Mouse (Mus musculus) limb, embryonic 11.5 days (tissue): ENCODE data around the gene Nek5. TPM values are rescaled to one million over a fixed set of nuclear protein-coding genes. Genes with fewer than 3 reads are reported as not detected.

ENCODE experiments used
- ATAC-seq: fragments of 200-750 bp; cut with Nextera tagmentation; 2 replicates; pipeline ENCODE4 v1.8.0; 2017; ENCODE audit warnings: low read depth; ENCODE audit not compliant: insufficient number of reproducible peaks, low FRiP score, low TSS enrichment
- DNase-seq: peaks from one replicate; pipeline ENCODE4 v3.0.0-alpha.2; 2015; ENCODE audit warnings: low spot score
- H3K27ac ChIP-seq: fragments of 300-500 bp; sonication (generic); replicated peaks from 2 replicates; pipeline ENCODE4 v1.5.1; 2014; ENCODE audit warnings: low read depth, mild to moderate bottlenecking, low read length
- H3K27me3 ChIP-seq: fragments of 300-500 bp; sonication (generic); 2 replicates; pipeline ENCODE4 v1.6.1; 2014; ENCODE audit warnings: mild to moderate bottlenecking, low read length, mixed read lengths; ENCODE audit not compliant: control insufficient read depth, insufficient read depth
- H3K36me3 ChIP-seq: fragments of 300-500 bp; sonication (generic); 2 replicates; pipeline ENCODE4 v1.6.1; 2014; ENCODE audit warnings: mild to moderate bottlenecking, low read length, moderate library complexity, mixed read lengths; ENCODE audit not compliant: control insufficient read depth, insufficient read depth
- H3K4me1 ChIP-seq: fragments of 300-500 bp; sonication (generic); 2 replicates; pipeline ENCODE4 v1.6.1; 2014; ENCODE audit warnings: low read length, mixed read lengths; ENCODE audit not compliant: control insufficient read depth, insufficient read depth
- H3K4me2 ChIP-seq: fragments of 300-500 bp; sonication (generic); 2 replicates; pipeline ENCODE4 v1.6.1; 2014; ENCODE audit warnings: low read depth, mild to moderate bottlenecking, moderate library complexity; ENCODE audit not compliant: severe bottlenecking
- H3K4me3 ChIP-seq: fragments of 300-500 bp; sonication (generic); 2 replicates; pipeline ENCODE4 v1.5.1; 2014; ENCODE audit warnings: low read depth, low read length
- H3K9ac ChIP-seq: fragments of 300-500 bp; sonication (generic); 2 replicates; pipeline ENCODE4 v1.6.1; 2014; ENCODE audit warnings: mild to moderate bottlenecking, low read length
- H3K9me3 ChIP-seq: fragments of 300-500 bp; sonication (generic); 2 replicates; pipeline ENCODE4 v1.6.1; 2016; ENCODE audit warnings: low read length; ENCODE audit not compliant: control insufficient read depth
- WGBS: fragments of 180-500 bp; shearing (Covaris S2); extraction: QIAGEN DNeasy Blood & Tissue Kit; methylation state at CpG from one replicate; pipeline ENCODE4 v1.1.7; 2014; 5-methylcytosine and 5-hydroxymethylcytosine counted together
- polyA plus RNA-seq: library from polyadenylated mRNA; unstranded; fragments of >200 nt; fragmentation: Nextera tagmentation; extraction: Ambion mirVana; gene quantifications from 2 replicates; pipeline ENCODE4 v1.2.1, GENCODE M21; 2014

The Nek5 gene
- polyA plus RNA-seq, 1 experiment from 2014 or later: not detected

DNA sequence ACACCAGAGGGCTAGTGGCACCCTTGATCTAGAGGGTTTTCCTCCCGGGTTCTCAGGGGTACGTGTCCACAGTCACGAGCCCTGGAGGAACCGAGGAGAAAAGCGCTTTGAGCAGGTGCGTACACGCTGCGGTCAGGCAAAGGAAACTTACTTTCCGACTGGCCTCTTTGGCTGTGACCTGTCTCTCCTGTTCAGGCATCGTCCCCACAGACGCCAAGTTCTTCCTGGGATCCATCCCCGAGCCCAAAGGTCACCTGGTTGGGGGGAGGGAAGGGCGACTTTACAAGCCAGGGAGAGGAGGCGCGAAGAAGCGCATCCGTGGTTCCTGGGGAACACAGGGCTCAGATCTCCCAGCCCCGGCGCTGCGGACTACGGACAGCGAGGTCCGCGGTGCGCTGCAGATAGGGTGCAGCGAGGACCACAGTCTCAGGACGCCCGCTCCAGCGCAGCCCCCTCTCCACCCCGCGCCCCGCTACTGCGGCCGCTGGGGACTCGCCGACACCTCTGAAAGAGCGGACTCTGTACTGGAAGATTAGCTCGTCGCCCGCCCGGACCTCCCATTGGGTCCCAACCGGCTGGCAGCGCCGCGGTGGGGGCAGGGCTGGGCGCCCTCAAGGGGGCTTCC is 64.9 kb downstream of the Nek5 start, which contains the start of gene Atp7b:
TSS of gene Atp7b (minus strand) at position 485 of the 625 bp plus-strand sequence.
- WGBS: under 1% methylated on average over 43 of the region's 46 CpGs
- DNase-seq: peak; percentile 61

DNA sequence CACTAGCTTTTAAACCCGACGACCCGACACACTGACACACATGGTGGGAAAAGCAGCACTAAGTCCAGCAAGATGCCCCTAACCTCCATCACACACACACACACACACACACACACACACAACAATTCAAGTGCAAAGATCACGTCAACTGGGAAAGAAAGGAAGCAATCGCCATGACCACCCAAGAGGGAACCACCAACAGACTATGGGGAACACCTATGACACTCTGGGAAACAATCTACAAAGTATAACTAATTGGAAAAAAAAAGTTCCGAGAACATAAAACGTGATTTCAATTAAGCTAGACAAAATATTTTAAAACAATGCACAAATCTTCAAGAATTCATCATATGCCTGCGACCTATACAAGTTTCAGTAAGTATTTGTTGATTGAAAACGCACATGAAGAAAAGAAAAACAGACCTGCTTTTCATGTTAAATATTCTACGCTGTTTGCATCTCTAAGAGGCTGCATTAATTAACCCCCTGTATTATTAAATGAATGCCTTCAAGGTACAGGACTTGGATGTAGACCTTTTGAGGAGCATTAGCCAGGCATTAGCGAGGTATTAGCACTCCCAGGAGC is 65.6 kb downstream of the Nek5 start:
- ATAC-seq: no peak
- no peak overlapping the region for H3K27ac ChIP-seq
- no peak overlapping the region for H3K9ac ChIP-seq

More for the DNA sequence above, 64.9 kb downstream of the Nek5 start, which contains the start of gene Atp7b:
- Histone ChIP-seq H3K9me3 (no peaks in the 10 kb centered on the region), H3K4me2 (peak within 1 kb of the TSS; percentile 93), H3K4me3 (peak within 1 kb of the TSS; percentile 71), H3K9ac (peak within 1 kb of the TSS; percentile 63), H3K27me3 (peaks cover 10% of the 10 kb centered on the region), H3K4me1 (no peaks in the 10 kb centered on the region), H3K27ac (no peak within 1 kb of the TSS), H3K36me3 (no peaks in the 10 kb centered on the region; the same call in 1 of the 2 replicates)
- peak; percentile 88 for ATAC-seq

DNA sequence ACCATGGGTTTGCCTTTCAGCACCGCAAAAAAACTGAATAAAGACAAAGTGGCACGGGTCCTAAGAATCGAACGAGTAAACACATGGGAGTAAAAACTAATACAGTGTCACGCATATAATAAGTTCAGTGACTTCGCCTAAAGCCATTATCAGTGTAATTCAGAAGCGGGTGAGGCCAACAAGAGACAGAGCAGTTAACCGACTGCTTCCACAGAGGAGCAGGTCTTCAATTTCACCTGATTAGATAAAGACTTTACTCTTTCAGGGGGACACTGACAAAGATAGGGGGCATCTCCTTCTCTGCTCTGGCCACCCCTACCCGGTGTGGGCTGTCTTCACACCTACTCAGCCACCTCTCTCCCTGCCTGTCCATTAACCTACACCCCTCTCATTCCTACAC is 66.5 kb downstream of the Nek5 start:
- WGBS: 78% methylated on average over 9 of the region's 9 CpGs
- no peak overlapping the region for H3K9ac ChIP-seq
- H3K4me2 ChIP-seq: no peak overlapping the region
- H3K4me3 ChIP-seq: no peak overlapping the region
- no peak overlapping the region for H3K27ac ChIP-seq
- H3K4me1 ChIP-seq: no peaks in the 10 kb centered on the region
- no peaks in the 10 kb centered on the region for H3K9me3 ChIP-seq
- no peaks in the 10 kb centered on the region for H3K36me3 ChIP-seq
- ATAC-seq (no peak), DNase-seq (no peak)
- H3K27me3 ChIP-seq: peaks cover 10% of the 10 kb centered on the region

More for the DNA sequence above, 65.6 kb downstream of the Nek5 start:
- no peak for DNase-seq
- Histone ChIP-seq H3K4me1 (no peaks in the 10 kb centered on the region), H3K9me3 (no peaks in the 10 kb centered on the region), H3K27me3 (peaks cover 10% of the 10 kb centered on the region), H3K4me3 (peak overlapping the region; percentile 71), H3K36me3 (no peaks in the 10 kb centered on the region), H3K4me2 (peak overlapping the region; percentile 93)
- WGBS: 44% methylated on average over 11 of the region's 11 CpGs

DNA sequence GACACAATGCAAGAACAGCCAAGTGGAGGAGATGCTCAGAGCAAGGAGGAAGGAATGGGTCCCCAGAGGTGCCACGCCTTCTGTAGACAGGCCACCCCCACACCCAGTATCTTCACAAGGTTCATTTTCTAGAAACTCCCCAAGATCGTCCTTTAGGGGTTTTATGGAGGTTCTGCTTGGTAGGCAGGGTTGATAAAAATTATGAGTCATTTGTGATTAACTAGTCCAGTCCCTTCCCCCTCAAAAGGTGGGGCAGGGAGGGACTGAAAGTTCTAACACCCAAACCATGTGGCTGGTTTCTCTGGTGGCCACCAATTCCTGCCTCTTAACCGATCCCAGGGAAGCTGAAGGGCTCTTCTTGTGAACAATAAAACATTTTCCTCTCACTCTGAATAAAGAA is 68.0 kb downstream of the Nek5 start:
- no peak for ATAC-seq
- no peak overlapping the region for H3K9ac ChIP-seq
- DNase-seq: no peak
- H3K27me3 ChIP-seq: peaks cover 10% of the 10 kb centered on the region
- no peak overlapping the region for H3K4me3 ChIP-seq
- no peak overlapping the region for H3K27ac ChIP-seq
- no peaks in the 10 kb centered on the region for H3K4me1 ChIP-seq
- no peak overlapping the region for H3K4me2 ChIP-seq
- WGBS: 75% methylated on average over 3 of the region's 3 CpGs
- H3K36me3 ChIP-seq: no peaks in the 10 kb centered on the region
- H3K9me3 ChIP-seq: no peaks in the 10 kb centered on the region

DNA sequence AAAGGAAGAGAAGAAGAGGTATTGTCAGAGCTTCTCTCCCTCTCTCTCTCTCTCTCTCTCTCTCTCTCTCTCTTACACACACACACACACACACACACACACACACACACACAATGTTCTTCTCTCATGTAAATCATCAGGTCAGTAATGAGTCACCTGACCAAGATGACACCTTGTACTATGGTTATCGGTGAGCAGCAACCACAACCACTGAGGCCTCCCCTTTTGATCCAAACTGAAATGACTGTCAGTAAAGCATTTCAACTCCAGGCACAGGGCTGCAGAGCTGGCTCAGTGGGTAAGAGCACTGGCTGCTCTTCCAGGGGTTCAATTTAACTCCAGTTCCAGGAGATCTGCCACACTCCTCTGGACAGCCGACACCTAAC is 69.4 kb downstream of the Nek5 start:
- no peak overlapping the region for H3K4me2 ChIP-seq
- H3K4me1 ChIP-seq: no peaks in the 10 kb centered on the region
- WGBS: 93% methylated on average over 2 of the region's 2 CpGs
- no peak for DNase-seq
- no peak overlapping the region for H3K4me3 ChIP-seq
- no peak overlapping the region for H3K9ac ChIP-seq
- H3K9me3 ChIP-seq: no peaks in the 10 kb centered on the region
- ATAC-seq: no peak
- H3K36me3 ChIP-seq: no peaks in the 10 kb centered on the region
- no peak overlapping the region for H3K27ac ChIP-seq
- H3K27me3 ChIP-seq: peaks cover 10% of the 10 kb centered on the region

DNA sequence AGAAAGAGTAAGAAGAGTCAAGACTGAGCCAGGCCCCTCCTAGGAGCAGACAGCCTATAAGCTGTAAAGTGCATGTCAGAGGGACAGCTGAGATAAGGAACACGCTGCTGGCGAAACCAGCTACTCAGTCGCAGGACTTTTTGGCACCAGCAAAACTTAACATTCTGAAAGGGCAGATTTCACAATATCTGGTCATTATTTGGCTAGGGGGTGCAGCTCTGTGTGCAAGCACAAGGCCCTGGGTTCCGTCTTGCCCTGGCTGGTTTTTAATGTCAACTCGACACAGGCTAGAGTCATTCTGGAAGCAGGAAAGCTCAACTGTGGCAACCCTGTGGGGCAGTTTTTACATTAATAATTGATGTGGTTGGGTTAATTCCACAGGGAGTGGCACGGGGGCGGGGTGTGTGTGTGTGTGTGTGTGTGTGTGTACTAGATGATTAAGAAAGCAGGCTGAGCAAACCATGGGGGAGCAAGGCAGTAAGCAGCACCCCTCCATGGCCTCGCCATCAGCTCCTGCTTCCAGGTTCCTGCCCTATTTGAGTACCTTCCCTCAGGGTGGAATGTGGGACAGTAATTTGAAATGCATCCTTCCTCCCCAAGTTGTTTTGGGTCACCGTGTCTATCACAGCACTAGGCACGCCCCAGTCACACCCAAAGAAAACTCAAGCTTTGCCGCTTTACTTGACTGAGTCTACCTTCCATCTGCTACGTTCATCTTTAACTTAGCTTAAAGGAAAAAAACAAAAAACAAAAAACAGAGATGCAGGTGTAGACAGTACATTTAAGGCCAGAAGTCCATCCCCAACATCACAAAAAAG is 70.0 kb downstream of the Nek5 start:
- no peak for ATAC-seq
- no peak for DNase-seq

DNA sequence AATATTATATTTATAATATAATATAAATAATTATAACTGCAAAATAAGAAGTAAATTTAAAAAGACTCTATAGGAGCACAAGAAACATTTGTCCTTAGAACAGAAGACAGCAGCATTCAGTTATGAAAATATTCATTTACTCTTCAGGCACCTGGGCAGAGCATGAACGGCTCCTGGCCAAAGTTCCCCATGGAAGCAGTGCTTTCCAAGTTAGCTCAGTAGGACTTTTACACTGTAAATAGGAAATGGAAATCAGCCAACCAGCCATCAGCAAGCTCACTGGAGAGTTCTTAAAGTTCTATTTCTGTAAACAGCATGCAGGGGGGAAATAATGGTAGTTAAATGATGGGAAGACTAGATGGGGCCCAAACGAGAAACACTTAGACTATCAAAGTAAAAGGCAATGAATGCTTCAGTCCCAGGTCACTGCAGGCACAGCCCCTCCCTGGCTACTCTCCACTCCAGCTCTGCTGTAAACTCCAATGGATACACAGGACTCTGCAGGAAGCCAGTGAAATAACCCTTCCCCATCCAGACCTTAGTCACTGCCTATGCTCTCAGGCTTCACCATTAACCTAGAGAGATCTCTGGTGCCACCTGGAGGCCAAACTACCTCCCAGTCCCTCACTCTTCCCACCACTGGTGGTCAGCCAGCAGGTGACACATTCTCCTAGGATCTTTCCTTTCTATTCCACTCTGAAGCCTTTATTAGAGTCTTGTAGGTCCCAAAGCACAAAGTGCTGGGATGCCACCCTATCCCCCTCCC is 77.0 kb downstream of the Nek5 start:
- ATAC-seq (peak; percentile 62), DNase-seq (peak; percentile 65)
- Histone ChIP-seq H3K27ac (no peak overlapping the region), H3K36me3 (no peaks in the 10 kb centered on the region), H3K27me3 (no peaks in the 10 kb centered on the region), H3K4me1 (no peaks in the 10 kb centered on the region), H3K4me2 (no peak overlapping the region), H3K9ac (no peak overlapping the region), H3K9me3 (no peaks in the 10 kb centered on the region), H3K4me3 (no peak overlapping the region)
- 70% methylated on average over 2 of the region's 2 CpGs for WGBS

More for the DNA sequence above, 70.0 kb downstream of the Nek5 start:
- Histone ChIP-seq H3K9ac (no peak overlapping the region), H3K27me3 (peaks cover 10% of the 10 kb centered on the region), H3K27ac (no peak overlapping the region), H3K36me3 (no peaks in the 10 kb centered on the region), H3K4me1 (no peaks in the 10 kb centered on the region), H3K9me3 (no peaks in the 10 kb centered on the region), H3K4me2 (no peak overlapping the region), H3K4me3 (no peak overlapping the region)
- WGBS: 85% methylated on average over 12 of the region's 12 CpGs

DNA sequence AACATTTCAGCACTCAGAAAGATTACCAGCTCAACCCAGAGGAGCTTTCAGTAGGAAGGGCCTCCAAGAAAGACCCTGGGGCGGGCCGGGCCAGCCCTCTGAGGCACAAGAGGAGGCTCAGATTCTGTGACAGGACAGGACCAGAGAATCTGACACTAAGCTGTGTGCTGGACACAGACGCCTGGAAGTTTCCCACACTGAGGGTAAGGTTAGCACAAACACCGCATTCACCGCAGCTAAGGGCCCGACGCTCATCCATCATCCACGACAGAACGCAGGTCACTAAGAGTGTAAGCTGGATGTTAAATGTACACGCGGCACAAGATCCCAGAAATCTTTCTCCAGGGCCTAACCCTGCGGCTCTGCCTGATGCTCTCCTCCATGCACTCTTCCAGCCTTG is 81.1 kb downstream of the Nek5 start:
- H3K4me3 ChIP-seq: no peak overlapping the region
- no peak overlapping the region for H3K9ac ChIP-seq
- no peak for ATAC-seq
- H3K36me3 ChIP-seq: no peaks in the 10 kb centered on the region
- no peaks in the 10 kb centered on the region for H3K9me3 ChIP-seq
- H3K4me2 ChIP-seq: no peak overlapping the region
- H3K27me3 ChIP-seq: no peaks in the 10 kb centered on the region
- no peak for DNase-seq
- H3K4me1 ChIP-seq: no peaks in the 10 kb centered on the region
- 44% methylated on average over 12 of the region's 12 CpGs for WGBS
- H3K27ac ChIP-seq: no peak overlapping the region
